Mouse (Mus musculus) CH12.LX (cell line): ENCODE data around the gene Pxn. TPM values are rescaled to one million over a fixed set of nuclear protein-coding genes. Genes with fewer than 3 reads are reported as not detected.
A peak's percentile ranks its signal among the peaks of the same experiment; 100 is the strongest.

Source experiments
- DNase-seq: peaks from one replicate; pipeline ENCODE4 v3.0.0-alpha.2; 2013; ENCODE audit errors: extremely low read depth
- H3K27ac ChIP-seq: 2 replicates; pipeline ENCODE4 v1.5.1; 2012; ENCODE audit warnings: low read depth, mild to moderate bottlenecking, control low read depth, moderate library complexity; ENCODE audit not compliant: insufficient read depth
- H3K27me3 ChIP-seq: replicated peaks from 2 replicates; pipeline ENCODE3; 2012; ENCODE audit warnings: inconsistent platforms
- H3K36me3 ChIP-seq, 2 experiments: replicated peaks in 1 of 2; 2 replicates each; pipeline versions ENCODE3 to v1.6.1; 2012; ENCODE audit warnings: inconsistent platforms in 1 of 2, low read length in 1 of 2, mild to moderate bottlenecking in 1 of 2, mixed read lengths in 1 of 2, moderate library complexity in 1 of 2; ENCODE audit not compliant: control insufficient read depth in 1 of 2, insufficient read depth in 1 of 2
- H3K4me1 ChIP-seq, 2 experiments: 2 replicates each; pipeline ENCODE4 v1.6.1; 2012; ENCODE audit warnings: inconsistent platforms in 1 of 2, moderate library complexity in 1 of 2; ENCODE audit not compliant: insufficient read depth in 2 of 2, control insufficient read depth in 1 of 2
- H3K4me2 ChIP-seq: 2 replicates; pipeline ENCODE4 v1.6.1; 2012; ENCODE audit warnings: low read depth, mild to moderate bottlenecking, control low read depth; ENCODE audit not compliant: poor library complexity, insufficient read depth, severe bottlenecking
- H3K4me3 ChIP-seq, 3 experiments: fragments of 150-350 bp in 1 of 3; sonication (generic) in 1 of 3; replicated peaks in 1 of 3; 2 replicates each; pipeline versions ENCODE3 to v1.5.1; 2011 to 2012; ENCODE audit warnings: low read depth in 2 of 3, low read length in 2 of 3, mild to moderate bottlenecking in 2 of 3, moderate library complexity in 2 of 3, control low read depth in 1 of 3, improper control_type of control experiment in 1 of 3, inconsistent platforms in 1 of 3, mixed read lengths in 1 of 3; ENCODE audit not compliant: poor library complexity in 1 of 3
- H3K79me2 ChIP-seq: replicated peaks from 2 replicates; pipeline ENCODE4 v1.6.1; 2012; ENCODE audit warnings: mild to moderate bottlenecking, moderate library complexity; ENCODE audit not compliant: control insufficient read depth, poor library complexity, insufficient read depth, severe bottlenecking; ENCODE audit errors: extremely low read depth
- H3K9ac ChIP-seq: 2 replicates; pipeline ENCODE4 v1.6.1; 2012; ENCODE audit warnings: low read depth, mild to moderate bottlenecking, control low read depth, moderate library complexity; ENCODE audit not compliant: insufficient read depth
- H3K9me3 ChIP-seq: replicated peaks from 2 replicates; pipeline ENCODE3; 2012; ENCODE audit warnings: low read length, inconsistent platforms, mixed read lengths
- BHLHE40 ChIP-seq: IDR thresholded peaks from 2 replicates; pipeline ENCODE4 v1.6.1; 2011; ENCODE audit warnings: mild to moderate bottlenecking, low read depth, low read length, improper control_type of control experiment
- CHD2 ChIP-seq: IDR thresholded peaks from 2 replicates; pipeline ENCODE4 v1.6.1; 2011; ENCODE audit warnings: low read length, improper control_type of control experiment
- CTCF ChIP-seq, 2 experiments: IDR thresholded peaks in 1 of 2; conservative IDR thresholded peaks in 1 of 2; 2 replicates each; pipeline ENCODE4 v1.5.1; 2011 to 2012; ENCODE audit warnings: low read depth in 2 of 2, low read length in 2 of 2, improper control_type of control experiment in 1 of 2, inconsistent platforms in 1 of 2, mild to moderate bottlenecking in 1 of 2, moderate library complexity in 1 of 2
- E2F4 ChIP-seq: IDR thresholded peaks from 2 replicates; pipeline ENCODE4 v1.6.1; 2011; ENCODE audit warnings: low read depth, low read length, improper control_type of control experiment; ENCODE audit not compliant: insufficient replicate concordance
- ELF1 ChIP-seq: IDR thresholded peaks from 2 replicates; pipeline ENCODE4 v1.6.1; 2014; ENCODE audit warnings: low read depth, mild to moderate bottlenecking, inconsistent platforms, low read length, improper control_type of control experiment
- ETS1 ChIP-seq: conservative IDR thresholded peaks from 2 replicates; pipeline ENCODE4 v1.6.1; 2012; ENCODE audit warnings: low read depth, mild to moderate bottlenecking, inconsistent platforms, low read length, improper control_type of control experiment, moderate library complexity
- HCFC1 ChIP-seq: IDR thresholded peaks from 2 replicates; pipeline ENCODE4 v1.6.1; 2012; ENCODE audit warnings: low read depth, mild to moderate bottlenecking, inconsistent platforms, low read length, improper control_type of control experiment
- IRF4 ChIP-seq: IDR thresholded peaks from 2 replicates; pipeline ENCODE4 v1.6.1; 2014; ENCODE audit warnings: low read depth, mild to moderate bottlenecking, inconsistent platforms, low read length, improper control_type of control experiment
- MAFK ChIP-seq: IDR thresholded peaks from 2 replicates; pipeline ENCODE4 v1.6.1; 2011; ENCODE audit warnings: low read length, improper control_type of control experiment; ENCODE audit not compliant: insufficient replicate concordance
- MEF2A ChIP-seq: IDR thresholded peaks from 2 replicates; pipeline ENCODE4 v1.6.1; 2014; ENCODE audit warnings: low read depth, mild to moderate bottlenecking, inconsistent platforms, low read length, improper control_type of control experiment, borderline replicate concordance
- NELFE ChIP-seq: IDR thresholded peaks from 2 replicates; pipeline ENCODE4 v1.6.1; 2011; ENCODE audit warnings: low read depth, low read length, improper control_type of control experiment
- PAX5 ChIP-seq: IDR thresholded peaks from 2 replicates; pipeline ENCODE4 v1.6.1; 2012; ENCODE audit warnings: low read length, inconsistent platforms, mixed read lengths
- POLR2AphosphoS2 ChIP-seq: IDR thresholded peaks from 2 replicates; pipeline ENCODE4 v1.6.1; 2011; ENCODE audit warnings: low read depth, low read length, improper control_type of control experiment
- RAD21 ChIP-seq: IDR thresholded peaks from 2 replicates; pipeline ENCODE4 v1.6.1; 2011; ENCODE audit warnings: low read depth, mild to moderate bottlenecking, low read length, improper control_type of control experiment, moderate library complexity
- RCOR1 ChIP-seq: conservative IDR thresholded peaks from 2 replicates; pipeline ENCODE4 v1.6.1; 2012; ENCODE audit warnings: low read depth, mild to moderate bottlenecking, inconsistent platforms, low read length, improper control_type of control experiment
- SIN3A ChIP-seq: IDR thresholded peaks from 2 replicates; pipeline ENCODE4 v1.6.1; 2012; ENCODE audit warnings: low read length, improper control_type of control experiment, inconsistent platforms
- SMC3 ChIP-seq: IDR thresholded peaks from 2 replicates; pipeline ENCODE4 v1.6.1; 2011; ENCODE audit warnings: low read depth, low read length, improper control_type of control experiment
- TBP ChIP-seq: conservative IDR thresholded peaks from 2 replicates; pipeline ENCODE4 v1.6.1; 2011; ENCODE audit warnings: low read depth, low read length, improper control_type of control experiment
- TCF12 ChIP-seq: IDR thresholded peaks from 2 replicates; pipeline ENCODE4 v1.6.1; 2014; ENCODE audit warnings: low read depth, mild to moderate bottlenecking, inconsistent platforms, low read length, improper control_type of control experiment
- USF1 ChIP-seq: IDR thresholded peaks from 2 replicates; pipeline ENCODE4 v1.6.1; 2014; ENCODE audit warnings: low read depth, mild to moderate bottlenecking, inconsistent platforms, low read length, improper control_type of control experiment
- ZMIZ1 ChIP-seq: IDR thresholded peaks from 2 replicates; pipeline ENCODE4 v1.6.1; 2012; ENCODE audit warnings: low read depth, mild to moderate bottlenecking, inconsistent platforms, low read length, improper control_type of control experiment
- ZNF384 ChIP-seq: IDR thresholded peaks from 2 replicates; pipeline ENCODE4 v1.6.1; 2012; ENCODE audit warnings: low read depth, low read length, improper control_type of control experiment, inconsistent platforms
- dilution Hi-C: fragments of 300-500 bp; cut with MboI; formaldehyde crosslinking; loops from 2 replicates; pipeline ENCODE4 v1.14.3; 2020; ENCODE audit warnings: low sequenced_read_pairs; ENCODE audit not compliant: extremely low pct_unique_long_range_greater_than_20kb, extremely low pct_ligation_motif_present
- in situ Hi-C: fragments of 300-500 bp; cut with MboI; formaldehyde crosslinking; loops from 3 replicates; pipeline ENCODE4 v1.14.3; 2019; ENCODE audit warnings: low sequenced_read_pairs, low pct_ligation_motif_present, low pct_unique_long_range_greater_than_20kb, mixed read lengths
- polyA plus RNA-seq: library from polyadenylated mRNA; unstranded; fragments of >175 nt; gene quantifications from 2 replicates; pipeline ENCODE4 v1.2.1, GENCODE M21; 2012; ENCODE audit warnings: low read depth; ENCODE audit not compliant: insufficient read length
- total RNA-seq, 2 experiments: library from RNA; depleted of rRNA; stranded (reverse); fragments of 300-350 nt in 1 of 2; fragments of >200 nt in 1 of 2; gene quantifications; 2 replicates each; pipeline ENCODE4 v1.2.3; 2012 to 2014

The Pxn gene
- total and polyA plus RNA-seq, 3 experiments: 17.0 to 43.4 (median 21.1) TPM

DNA sequence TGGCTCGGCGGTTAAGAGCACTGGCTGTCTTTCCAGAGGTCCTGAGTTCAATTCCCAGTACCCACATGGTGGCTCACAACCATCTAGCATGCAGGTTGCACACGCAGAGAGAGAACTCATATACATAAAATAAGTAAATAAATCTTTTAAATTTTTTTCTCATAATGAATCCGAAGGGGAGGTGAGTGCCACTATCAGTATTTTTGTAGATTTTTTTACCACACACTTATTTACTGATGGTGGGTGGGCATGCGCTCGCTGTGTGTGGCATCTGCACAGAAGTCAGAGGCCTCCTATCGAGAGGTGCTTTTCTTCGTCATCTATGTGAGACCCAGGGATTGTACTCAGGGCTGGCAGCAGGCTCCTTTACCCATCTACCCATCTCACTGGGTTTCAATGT, 19.1 kb upstream of the Pxn start:
- Histone ChIP-seq H3K36me3 (peaks cover 4 to 5% of the 10 kb centered on the region in 2 experiments), H3K79me2 (no peaks in the 10 kb centered on the region), H3K27me3 (no peaks in the 10 kb centered on the region), H3K4me2 (no peak overlapping the region), H3K9ac (no peak overlapping the region), H3K4me3 (no peak overlapping the region), H3K4me1 (peaks cover 0 to 40% of the 10 kb centered on the region in 2 experiments; a peak in 3 of 4 replicates), H3K9me3 (no peaks in the 10 kb centered on the region), H3K27ac (no peak overlapping the region)
- no peak for DNase-seq
- TF ChIP-seq TBP (no peak), CHD2 (no peak), ETS1 (no peak)
- in situ Hi-C loops: no loop called here
- dilution Hi-C loops: no loop called here

DNA sequence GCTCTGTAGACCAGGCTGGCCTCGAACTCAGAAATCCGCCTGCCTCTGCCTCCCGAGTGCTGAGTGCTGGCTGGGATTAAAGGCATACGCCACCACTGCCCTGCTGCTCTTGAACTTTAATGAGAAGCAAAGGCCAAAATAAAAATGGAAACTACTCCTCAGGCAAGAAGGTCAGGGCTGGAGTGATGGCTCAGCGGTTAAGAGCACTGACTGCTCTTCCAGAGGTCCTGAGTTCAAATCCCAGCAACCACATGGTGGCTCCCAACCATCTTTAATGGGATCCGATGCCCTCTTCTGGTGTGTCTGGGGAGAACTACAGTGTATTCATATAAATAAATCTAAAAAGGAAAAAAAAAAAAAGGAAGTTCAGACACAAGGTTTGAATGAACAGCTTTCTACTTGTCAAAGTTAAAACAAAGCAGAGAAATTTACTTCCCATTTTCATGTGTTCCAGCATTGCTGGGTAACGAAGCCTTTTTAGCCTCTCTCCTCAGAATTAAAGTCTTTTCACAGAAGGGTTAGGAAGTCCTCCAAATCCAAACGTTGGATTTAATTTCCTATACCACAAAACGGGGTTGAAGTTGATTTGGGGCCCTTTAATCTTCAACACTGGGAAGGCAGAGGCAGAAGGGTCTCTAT, 18.4 kb upstream of the Pxn start:
- dilution Hi-C loops (no loop called here), in situ Hi-C loops (no loop called here)
- TF ChIP-seq CTCF (conservative IDR thresholded peaks at IDR 0.05 in 1 of 2, IDR thresholded peaks at IDR 0.05 in 1 of 2; ENCODE audit: low read depth in 2 of 2, low read length in 2 of 2) (peak in 1 of 2 experiments; percentile 22; a peak in 1 of 4 replicates), ZMIZ1 (no peak), ZNF384 (peak; percentile 66; the same call in 1 of the 2 replicates), SIN3A (0 out of 2 replicates have a peak, but pooled peaks have one; percentile 12), BHLHE40 (no peak)
- DNase-seq: no peak
- H3K79me2 ChIP-seq: no peaks in the 10 kb centered on the region
- H3K4me2 ChIP-seq: peak overlapping the region; percentile 90; the same call in 1 of the 2 replicates
- no peak overlapping the region for H3K27ac ChIP-seq
- no peaks in the 10 kb centered on the region for H3K9me3 ChIP-seq
- no peaks in the 10 kb centered on the region for H3K36me3 ChIP-seq
- H3K27me3 ChIP-seq: no peaks in the 10 kb centered on the region
- peaks cover 2 to 38% of the 10 kb centered on the region in 2 experiments; a peak in 3 of 4 replicates for H3K4me1 ChIP-seq
- H3K9ac ChIP-seq: peak overlapping the region; percentile 49; the same call in 1 of the 2 replicates
- no peak overlapping the region for H3K4me3 ChIP-seq

DNA sequence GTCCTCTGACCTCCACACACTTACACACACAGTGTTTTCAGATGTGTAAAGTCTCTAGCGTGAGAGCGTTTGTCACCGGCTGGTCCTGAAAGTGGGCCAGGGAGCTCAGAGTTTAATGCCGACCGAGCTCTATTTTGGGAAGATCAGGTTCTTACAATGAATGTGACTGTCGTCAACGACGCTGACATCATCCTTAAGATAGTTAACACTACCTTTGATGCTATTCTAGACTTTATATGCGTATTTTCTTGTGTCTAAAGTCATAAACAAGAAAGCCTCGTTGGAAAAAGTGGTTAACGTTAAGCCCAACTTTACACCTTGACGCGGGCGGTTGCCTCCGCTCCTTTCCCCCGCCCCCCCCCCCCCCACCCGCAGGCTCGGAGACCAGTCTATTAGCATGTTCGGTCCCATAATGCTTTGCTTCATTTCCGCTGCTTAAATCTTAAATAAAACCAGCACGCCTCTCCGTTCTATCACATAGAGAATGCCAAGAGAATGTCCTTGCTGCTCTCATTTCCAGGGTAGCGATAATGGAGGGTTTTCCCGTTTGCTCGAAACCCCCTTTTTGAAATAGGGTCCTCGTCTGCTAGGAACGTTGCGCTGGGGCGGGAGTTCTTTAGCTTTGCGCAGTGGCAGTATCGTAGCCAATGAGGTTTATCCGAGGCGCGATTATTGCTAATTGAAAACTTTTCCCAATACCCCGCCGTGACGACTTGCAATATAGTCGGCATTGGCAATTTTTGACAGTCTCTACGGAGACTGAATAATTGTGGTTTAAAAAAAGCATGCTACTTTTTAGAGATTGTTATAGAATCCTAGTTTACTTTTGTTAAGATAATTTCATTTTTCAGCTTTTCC, 17.4 kb upstream of the Pxn start:
- dilution Hi-C loops (no loop called here), in situ Hi-C loops (no loop called here)
- peak; percentile 72 for DNase-seq
- Histone ChIP-seq H3K4me3 (peak overlapping the region in 2 of 3 experiments; percentile 16 to 20), H3K36me3 (no peaks in the 10 kb centered on the region), H3K4me1 (peaks cover 2 to 37% of the 10 kb centered on the region in 2 experiments; a peak in 3 of 4 replicates), H3K27ac (peak overlapping the region; percentile 74), H3K27me3 (peaks cover 2% of the 10 kb centered on the region), H3K9me3 (no peaks in the 10 kb centered on the region), H3K4me2 (peak overlapping the region; percentile 90), H3K9ac (peak overlapping the region; percentile 67), H3K79me2 (no peaks in the 10 kb centered on the region)
- TF ChIP-seq POLR2AphosphoS2: peak; percentile 99; the same call in 1 of the 2 replicates
- TF ChIP-seq RAD21: no peak
- no peak for TF ChIP-seq PAX5
- peak; percentile 58; the same call in 1 of the 2 replicates for TF ChIP-seq CHD2
- no peak for TF ChIP-seq USF1
- TF ChIP-seq NELFE: peak; percentile 95; the same call in 1 of the 2 replicates
- peak; percentile 48 for TF ChIP-seq IRF4
- peak; percentile 99 for TF ChIP-seq ETS1
- peak; percentile 68 for TF ChIP-seq MEF2A
- TF ChIP-seq E2F4: peak; percentile 79; the same call in 1 of the 2 replicates
- peak; percentile 69 for TF ChIP-seq ZNF384
- no peak for TF ChIP-seq MAFK
- TF ChIP-seq HCFC1: peak; percentile 79
- TF ChIP-seq TCF12: peak; percentile 84
- TF ChIP-seq ZMIZ1: peak; percentile 100
- no peak; the same call in 1 of the 2 replicates for TF ChIP-seq ELF1
- TF ChIP-seq RCOR1: no peak; the same call in 1 of the 2 replicates
- no peak for TF ChIP-seq SMC3
